Mouse (Mus musculus): ENCODE results near the gene Fzd4. TPM values are rescaled to one million over a fixed set of nuclear protein-coding genes. Genes with fewer than 3 reads are reported as not detected.

The Fzd4 gene
- total RNA-seq (2014; fragmentation: Nextera tagmentation): not detected in 2 replicates
- total RNA-seq (2017): 0.14 TPM in 1 of 2 replicates, not detected in the other

DNA sequence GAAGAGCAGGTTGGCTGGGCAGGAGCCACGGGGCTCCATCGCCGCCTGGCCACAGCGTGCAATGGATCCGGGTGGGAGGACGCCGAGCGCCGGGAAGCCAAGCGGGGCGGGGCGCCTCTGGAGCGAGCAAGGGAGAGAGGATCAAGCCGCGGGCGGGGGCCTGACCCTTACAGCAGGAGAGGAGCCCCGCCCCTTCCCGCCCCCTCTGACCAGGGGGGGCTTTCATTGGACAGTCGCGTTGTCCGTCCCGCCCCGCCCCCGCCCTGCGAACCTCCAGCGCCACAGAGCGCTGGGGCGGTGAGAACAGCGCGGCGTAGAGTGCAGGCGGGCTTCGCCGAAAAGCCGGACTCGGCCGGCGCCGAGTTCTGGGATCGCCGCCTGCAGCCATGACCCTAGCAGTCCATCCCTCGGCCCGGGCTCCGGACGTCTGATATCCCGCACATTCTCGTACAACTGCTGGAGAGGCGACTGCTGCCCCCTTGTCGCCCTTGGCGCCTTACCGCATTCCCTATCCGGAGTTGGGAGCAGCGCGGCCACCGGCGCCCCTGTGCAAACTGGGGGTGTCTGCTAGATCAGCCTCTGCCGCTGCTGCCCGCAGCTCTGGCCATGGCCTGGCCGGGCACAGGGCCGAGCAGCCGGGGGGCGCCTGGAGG, at the start of gene Fzd4, which contains the start of gene Tmem135:
Gene Fzd4 (plus strand): TSS at position 275 of the 653 bp plus-strand sequence.
Gene Tmem135 (minus strand): TSS at position 142 of the 653 bp plus-strand sequence.
- peak; percentile 77 for ATAC-seq (replicated peaks; ENCODE audit: low FRiP score, low TSS enrichment, poor library complexity, severe bottlenecking)

GRCm38 (mm10) chr7:89355519-89356255, 48.5 kb upstream of the Fzd4 start:
- no peak for ATAC-seq (replicated peaks; ENCODE audit: low FRiP score, low TSS enrichment, poor library complexity, severe bottlenecking)

GRCm38 (mm10) chr7:89356307-89356706, 47.8 kb upstream of the Fzd4 start:
- ATAC-seq (replicated peaks; ENCODE audit: low FRiP score, low TSS enrichment, poor library complexity, severe bottlenecking): no peak

- no peak for ATAC-seq (replicated peaks; ENCODE audit: low FRiP score, low TSS enrichment, poor library complexity, severe bottlenecking)
Observed at GRCm38 (mm10) chr7:89363975-89364374, 40.2 kb upstream of the Fzd4 start.

- ATAC-seq (replicated peaks; ENCODE audit: low FRiP score, low TSS enrichment, poor library complexity, severe bottlenecking): no peak
Observed at GRCm38 (mm10) chr7:89365135-89365880, 38.8 kb upstream of the Fzd4 start.

GRCm38 (mm10) chr7:89367643-89368042, 36.5 kb upstream of the Fzd4 start:
- ATAC-seq (replicated peaks; ENCODE audit: low FRiP score, low TSS enrichment, poor library complexity, severe bottlenecking): peak; percentile 62; the same call in 1 of the 2 replicates

DNA sequence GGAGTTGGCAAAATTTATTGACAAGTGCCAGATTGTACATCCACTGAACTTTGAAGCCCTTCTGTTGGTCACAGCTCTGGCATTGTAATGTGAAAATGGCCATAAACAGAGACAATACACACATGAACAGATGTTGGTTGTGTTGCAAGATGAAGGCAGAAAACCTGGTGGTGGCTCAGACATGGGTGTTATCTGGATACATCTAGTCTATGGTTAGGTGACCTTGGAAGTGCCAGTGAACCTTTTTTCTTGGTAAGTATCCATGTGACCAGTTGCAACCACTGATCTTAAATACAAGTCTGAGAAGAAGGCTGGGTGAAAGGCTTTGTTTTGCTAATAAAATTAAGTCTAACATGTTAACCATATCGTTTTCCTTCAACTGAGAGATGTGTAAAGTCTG, 34.1 kb upstream of the Fzd4 start:
- no peak for ATAC-seq (replicated peaks; ENCODE audit: low FRiP score, low TSS enrichment, poor library complexity, severe bottlenecking)

- ATAC-seq (replicated peaks; ENCODE audit: low FRiP score, low TSS enrichment, poor library complexity, severe bottlenecking): no peak
Observed at GRCm38 (mm10) chr7:89370917-89371316, 33.2 kb upstream of the Fzd4 start.

DNA sequence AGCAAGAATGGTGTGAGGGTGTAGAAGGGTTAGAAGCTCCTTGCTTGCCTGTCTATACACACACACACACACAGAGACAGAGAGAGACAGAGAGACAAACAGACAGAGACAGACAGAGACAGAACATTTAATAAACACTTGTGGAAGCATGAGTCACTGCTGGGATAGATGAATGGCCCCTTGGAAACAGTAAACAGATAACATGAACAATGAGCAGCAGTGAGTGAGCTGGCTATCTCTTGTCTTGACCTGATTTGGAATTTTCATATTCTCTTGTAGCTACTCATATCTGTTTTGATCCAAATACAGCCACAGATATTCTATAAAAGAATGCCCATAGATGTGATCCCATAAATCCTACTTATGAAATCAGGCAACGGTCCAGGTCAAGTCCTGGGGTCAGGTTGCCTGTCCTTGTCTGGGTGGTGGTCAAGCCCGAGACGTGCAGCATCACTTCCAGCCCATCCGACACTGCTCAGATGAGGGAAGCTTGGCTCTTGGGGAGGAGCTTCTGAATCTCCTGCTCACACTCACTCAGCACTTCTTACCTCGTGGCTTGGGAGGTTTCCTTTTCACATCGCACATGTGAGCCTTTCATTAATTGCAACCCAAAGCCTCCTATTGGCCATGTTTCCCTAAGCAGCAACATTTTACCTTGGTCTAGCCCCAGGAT, 32.4 kb upstream of the Fzd4 start:
- ATAC-seq (replicated peaks; ENCODE audit: low FRiP score, low TSS enrichment, poor library complexity, severe bottlenecking): no peak

DNA sequence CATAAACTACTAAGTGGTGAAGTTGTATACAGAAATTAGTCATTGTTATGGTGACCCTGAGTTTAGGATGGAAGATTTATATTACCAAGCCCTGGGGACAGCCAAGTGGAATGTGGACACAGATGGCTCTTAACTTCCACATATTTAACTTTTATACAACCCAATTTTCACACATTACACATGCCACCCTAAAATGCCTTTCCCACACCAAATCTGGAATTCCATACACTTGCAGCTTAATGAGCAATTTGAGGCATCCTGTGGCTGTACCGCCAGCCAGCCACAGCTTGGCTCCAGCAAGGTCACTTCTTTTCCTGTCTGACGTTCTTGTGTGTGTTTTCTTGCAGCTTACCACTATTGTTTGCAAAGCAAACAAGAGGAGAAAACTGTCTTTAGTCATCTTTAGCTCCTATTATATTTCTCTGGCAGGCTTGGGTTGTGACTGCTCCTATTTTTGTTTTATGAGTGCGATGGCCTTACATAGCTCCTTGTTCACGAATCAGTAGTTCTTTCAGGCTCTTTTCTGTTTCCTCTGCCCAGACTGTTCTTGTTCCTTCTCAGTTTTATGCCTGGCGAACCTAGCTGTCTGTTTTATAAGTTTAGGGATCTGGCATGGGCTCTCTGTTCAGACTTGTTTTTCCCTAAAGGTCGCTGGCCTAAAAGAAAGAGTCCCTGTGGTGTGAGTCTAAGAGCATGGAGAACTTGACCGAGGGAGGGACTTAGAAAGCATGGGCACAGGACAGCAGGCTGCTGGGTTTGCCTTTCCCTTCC, 23.0 kb upstream of the Fzd4 start:
- ATAC-seq (replicated peaks; ENCODE audit: low FRiP score, low TSS enrichment, poor library complexity, severe bottlenecking): no peak

DNA sequence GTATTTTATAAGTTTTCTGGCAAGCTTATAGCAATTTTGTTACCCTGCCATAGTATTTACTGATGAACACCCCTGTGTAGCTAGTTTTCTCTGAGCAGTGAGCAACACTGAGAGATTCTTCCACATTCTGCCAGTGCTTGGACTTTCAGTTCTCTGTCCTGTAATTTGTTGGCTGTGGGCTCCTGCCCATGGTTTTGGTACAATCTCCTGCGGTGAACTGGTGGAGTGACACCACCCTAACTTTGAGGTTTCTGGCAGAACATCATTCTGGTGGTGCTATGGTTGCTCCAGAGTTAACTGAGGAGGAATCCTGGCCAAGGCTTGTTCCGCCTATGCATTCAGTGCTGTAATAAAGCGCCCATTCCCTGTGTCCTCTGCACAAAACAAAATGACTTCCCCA, 21.3 kb upstream of the Fzd4 start:
- ATAC-seq (replicated peaks; ENCODE audit: low FRiP score, low TSS enrichment, poor library complexity, severe bottlenecking): no peak

DNA sequence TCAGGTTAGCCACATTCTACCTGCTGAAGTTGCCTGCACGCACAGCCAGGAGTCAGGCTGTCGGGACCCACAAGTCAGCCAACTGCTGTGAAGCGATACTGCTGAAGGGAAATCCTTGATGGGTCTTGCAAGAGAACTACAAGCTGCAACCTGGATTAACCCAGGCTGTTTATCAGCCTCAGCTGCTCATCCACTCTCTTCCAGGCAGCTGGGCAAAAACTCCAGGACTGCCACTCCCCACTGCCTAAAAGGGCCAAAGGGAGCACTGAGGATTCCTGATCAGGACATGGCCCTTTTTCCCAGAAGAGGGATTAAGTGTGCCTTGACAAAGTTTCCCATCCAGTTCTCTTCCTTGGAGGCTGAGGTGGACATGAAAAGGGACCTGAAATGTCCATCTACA, 15.2 kb upstream of the Fzd4 start:
- no peak for ATAC-seq (replicated peaks; ENCODE audit: low FRiP score, low TSS enrichment, poor library complexity, severe bottlenecking)

DNA sequence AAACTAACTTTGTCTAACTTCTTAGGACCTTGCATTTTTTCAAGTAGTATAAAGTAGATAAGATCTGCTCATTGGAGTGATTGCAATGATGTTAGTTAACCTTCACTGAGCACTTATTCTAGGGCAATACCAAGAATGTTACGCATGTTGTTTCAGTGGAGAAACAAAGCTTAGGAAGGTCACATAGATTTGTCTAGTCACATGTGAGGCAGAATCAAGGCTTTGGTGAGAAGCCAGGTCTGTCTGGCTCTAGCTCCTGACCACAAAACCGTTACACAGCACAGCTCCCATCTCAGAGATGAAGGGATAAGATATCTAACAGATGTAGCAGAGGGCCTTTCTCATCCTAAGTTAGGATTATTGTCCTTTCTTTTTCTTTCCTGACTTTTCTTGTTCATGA, 13.5 kb upstream of the Fzd4 start:
- no peak for ATAC-seq (replicated peaks; ENCODE audit: low FRiP score, low TSS enrichment, poor library complexity, severe bottlenecking)

GRCm38 (mm10) chr7:89391281-89391680, 12.9 kb upstream of the Fzd4 start:
- ATAC-seq (replicated peaks; ENCODE audit: low FRiP score, low TSS enrichment, poor library complexity, severe bottlenecking): no peak

DNA sequence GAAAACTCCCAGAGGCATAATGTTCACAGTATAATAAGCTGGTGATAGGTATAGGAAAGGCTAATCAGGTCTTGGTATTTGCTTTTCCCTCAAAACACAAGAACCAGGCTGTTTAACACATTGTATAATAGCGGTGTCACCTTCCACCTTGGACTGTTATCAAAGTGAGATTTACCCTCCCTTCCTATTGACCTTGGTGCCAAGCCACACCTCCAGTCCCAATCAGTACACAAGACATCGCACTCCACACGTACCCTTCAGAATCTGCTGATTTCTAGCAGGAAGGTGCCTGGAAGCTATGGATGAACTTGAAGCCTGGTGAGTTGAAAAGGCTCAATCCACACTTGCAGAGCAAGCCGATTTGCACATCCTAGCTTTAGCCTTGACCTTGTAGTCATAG, 12.3 kb upstream of the Fzd4 start:
- ATAC-seq (replicated peaks; ENCODE audit: low FRiP score, low TSS enrichment, poor library complexity, severe bottlenecking): no peak

GRCm38 (mm10) chr7:89392388-89392787, 11.8 kb upstream of the Fzd4 start:
- ATAC-seq (replicated peaks; ENCODE audit: low FRiP score, low TSS enrichment, poor library complexity, severe bottlenecking): no peak

- ATAC-seq (replicated peaks; ENCODE audit: low FRiP score, low TSS enrichment, poor library complexity, severe bottlenecking): no peak
Observed at GRCm38 (mm10) chr7:89392825-89393224, 11.3 kb upstream of the Fzd4 start.

GRCm38 (mm10) chr7:89395399-89395798, 8.8 kb upstream of the Fzd4 start:
- ATAC-seq (replicated peaks; ENCODE audit: low FRiP score, low TSS enrichment, poor library complexity, severe bottlenecking): no peak

DNA sequence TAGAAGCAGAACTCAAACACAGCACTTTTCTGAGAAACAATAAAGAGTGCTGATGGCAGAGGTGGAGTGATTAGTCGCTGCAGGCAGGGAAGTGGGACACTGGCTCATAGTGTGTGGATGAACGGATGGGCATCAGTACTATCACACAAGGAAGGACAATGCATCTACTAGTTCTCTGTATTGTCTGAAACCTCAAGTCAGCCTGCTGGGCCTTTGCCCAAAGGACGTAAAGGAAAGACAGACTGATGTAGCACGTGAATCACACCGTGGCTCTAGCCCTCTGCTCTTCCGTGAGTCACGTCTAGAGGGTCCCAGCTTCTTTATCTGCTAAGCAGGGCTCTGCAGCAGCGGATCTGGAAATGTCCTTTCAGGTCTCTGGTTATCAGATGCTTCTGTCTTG, 7.8 kb upstream of the Fzd4 start:
- no peak for ATAC-seq (replicated peaks; ENCODE audit: low FRiP score, low TSS enrichment, poor library complexity, severe bottlenecking)
